Mouse (Mus musculus): ENCODE results near the gene Lamb2.

DNA sequence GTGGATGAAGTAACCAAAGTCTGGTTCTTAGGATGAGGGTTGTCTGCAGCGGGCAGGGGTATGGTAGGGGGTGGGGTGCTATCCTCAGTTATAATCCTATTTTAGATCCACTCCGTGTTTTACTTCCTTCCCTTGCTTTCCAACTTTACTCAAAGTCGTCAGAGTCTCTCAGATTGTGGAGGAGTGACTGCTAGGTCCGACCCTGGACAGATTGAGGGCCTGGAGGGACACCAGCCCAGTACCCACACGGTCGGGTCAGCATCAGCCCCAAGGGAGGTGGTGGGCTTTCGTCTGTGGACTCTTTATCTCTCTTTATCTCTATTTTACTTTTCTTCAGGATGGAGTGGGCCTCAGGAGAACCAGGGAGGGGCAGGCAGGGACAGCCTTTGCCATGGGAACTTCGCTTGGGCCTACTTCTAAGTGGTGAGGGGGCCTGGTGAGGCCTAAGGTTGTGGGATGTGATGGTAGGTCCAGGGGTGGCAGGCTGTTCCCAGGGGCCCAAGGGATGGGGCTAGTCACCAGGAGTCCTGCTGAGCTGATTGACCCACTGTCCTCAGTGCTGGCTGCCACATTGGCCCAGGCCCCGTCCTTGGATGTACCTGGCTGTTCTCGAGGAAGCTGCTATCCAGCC lies at the start of gene Lamb2:
- TF ChIP-seq GATA1 (IDR thresholded peaks at IDR 0.05; ENCODE audit: borderline replicate concordance, low read length) = no peak
- no peak for TF ChIP-seq FLI1 (IDR thresholded peaks at IDR 0.05; ENCODE audit: low read length)
